Mouse (Mus musculus) myocyte (in vitro differentiated cells): ENCODE measurements at regions not wholly inside any gene's neighbourhood (a gene's known extent, or its start where the extent isn't known, plus 50 kb on each side); places are given as distances from the start of the nearest gene placed in this dataset.

Experiments
- MYOD1 ChIP-seq, 3 experiments: IDR thresholded peaks; one replicate each; pipeline ENCODE4 v1.6.1; 2011; ENCODE audit warnings: control low read depth in 2 of 3, low read depth in 2 of 3, mild to moderate bottlenecking in 2 of 3, moderate library complexity in 1 of 3; ENCODE audit not compliant: insufficient read length in 2 of 3, control insufficient read depth in 1 of 3
- POLR2A ChIP-seq: IDR thresholded peaks from one replicate; pipeline ENCODE4 v1.6.1; 2011; ENCODE audit warnings: low read depth, mild to moderate bottlenecking, control low read depth, moderate library complexity; ENCODE audit not compliant: insufficient read length
- USF1 ChIP-seq: IDR thresholded peaks from one replicate; pipeline ENCODE4 v1.6.1; 2011; ENCODE audit warnings: low read depth, mild to moderate bottlenecking, control low read depth, moderate library complexity

- TF ChIP-seq POLR2A = no peak
- no peak for TF ChIP-seq MYOD1 (IDR thresholded peaks at IDR 0.05; ENCODE audit: control insufficient read depth in 1 of 3, insufficient read length in 2 of 3, low read depth in 2 of 3)
- no peak for TF ChIP-seq USF1
These were observed 410.0 kb upstream of the Tom1l1 start for GRCm38 (mm10) chr11:91098186-91098585.
